In the genomic region with DNA sequence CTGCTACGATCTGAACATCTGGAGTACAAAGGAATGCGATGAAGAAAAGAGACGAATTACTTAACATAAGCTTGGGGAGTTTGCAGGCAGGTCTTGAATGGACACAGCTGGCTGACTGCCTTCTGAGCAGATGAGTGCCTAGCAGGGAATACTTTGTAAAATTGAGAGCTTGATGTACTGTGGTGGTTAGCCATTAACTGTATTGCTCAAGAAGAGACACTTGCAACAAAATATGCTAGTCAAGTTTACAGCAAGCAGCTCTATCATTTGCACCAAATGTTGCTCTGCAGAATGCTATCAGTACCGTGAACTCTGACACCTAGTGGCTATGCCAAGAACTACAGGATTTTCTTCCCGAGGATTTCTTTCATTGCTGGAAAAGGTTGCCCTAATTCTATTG, we compare ENCODE assay signal across 9 mouse cellular contexts.
DNase-seq lines count a peak whose midpoint lies in the region; ATAC-seq and TF ChIP-seq lines count a peak whose summit lies in the region.
"Had no signal": no experiment of that assay in that cellular context is flagged by ENCODE, and none has a peak within 500 bp of the region (broad histone marks: within the 10 kb centered on the region; RNA-seq: fewer than 3 reads in every experiment).

No protein-coding gene starts in this region.

- H3K27ac ChIP-seq in heart, embryonic 12.5 days (ENCODE audit: poor library complexity, severe bottlenecking): no peak overlapping the region
- H3K27ac ChIP-seq: limb, embryonic 15.5 days had no signal

- H3K4me3 ChIP-seq in heart, embryonic 12.5 days: no peak overlapping the region
- H3K4me3 ChIP-seq: limb, embryonic 15.5 days had no signal

- no peaks in the 10 kb centered on the region for H3K9me3 ChIP-seq in heart, embryonic 12.5 days (replicated peaks)
- H3K9me3 ChIP-seq: limb, embryonic 15.5 days had no signal

- intact Hi-C loops in heart, postnatal 14 days (cut with DNase I): loop anchor here (1.0 to 5.0 kb wide), 2 partner anchors 33 to 85 kb away; no protein-coding TSS in a partner anchor

- H3K4me2 ChIP-seq in heart, embryonic 12.5 days: no peak overlapping the region
- H3K4me2 ChIP-seq: limb, embryonic 15.5 days had no signal

- CTCF ChIA-PET in Patski (lab: Charles Lee): interaction anchor here (0.6 to 2.5 kb wide), 17 partner anchors 9 to 110 kb away, joined by 3 to 21 read pairs (median 7); no protein-coding TSS in a partner anchor

- no peak overlapping the region for H3K9ac ChIP-seq in heart, embryonic 12.5 days
- H3K9ac ChIP-seq: limb, embryonic 15.5 days had no signal

- H3K36me3 ChIP-seq in heart, embryonic 12.5 days: no peaks in the 10 kb centered on the region
- H3K36me3 ChIP-seq: limb, embryonic 15.5 days had no signal

- peaks cover 21% of the 10 kb centered on the region for H3K4me1 ChIP-seq in heart, embryonic 12.5 days (replicated peaks)

- in situ Hi-C loops in Patski (cut with MboI; ENCODE audit: low pct_unique_long_range_greater_than_20kb): loop anchor here (25.0 kb wide), 1 partner anchor 553 kb away; no protein-coding TSS in a partner anchor

- peak; percentile 36 to 76 for DNase-seq in heart, adult 18-20 months
- DNase-seq in Patski (ENCODE audit: low read depth, low spot score): peak; percentile 9
- DNase-seq in cerebellum, postnatal 14 days: peak; percentile 80
- peak; percentile 27 to 73 for DNase-seq in heart, postnatal 14 days
- DNase-seq in kidney, postnatal 4 days: peak; percentile 21 to 44
- DNase-seq in lung, postnatal 25 days (ENCODE audit: low spot score): peak; percentile 44
- peak; percentile 20 for DNase-seq in right cerebral cortex, postnatal 14 days

- H3K27me3 ChIP-seq in heart, embryonic 12.5 days (replicated peaks): no peaks in the 10 kb centered on the region
- peaks cover 46% of the 10 kb centered on the region for H3K27me3 ChIP-seq in Patski

- no peak for ATAC-seq in heart, embryonic 12.5 days (ENCODE audit: insufficient number of reproducible peaks, low FRiP score)
- ATAC-seq in Patski: peak; percentile 83

- POLR2A ChIA-PET in Patski (lab: Charles Lee): no interaction called here

- 14% methylated on average over 5 of the region's 5 CpGs for WGBS in heart, embryonic 12.5 days

- peak; percentile 78 for TF ChIP-seq CTCF in Patski (IDR thresholded peaks at IDR 0.05)

Comparison
In these comparisons a context has a peak if more than half of its experiments do, and no peak if none do; other contexts are left out.
1. DNase-seq: peak in every context shown above with its lines; median percentile 80 in cerebellum, postnatal 14 days; 56 in heart, adult 18-20 months; 50 in heart, postnatal 14 days; 44 in lung, postnatal 25 days; 32 in kidney, postnatal 4 days; 20 in right cerebral cortex, postnatal 14 days; 9 in Patski.